Mouse (Mus musculus) testis, adult 2 months (tissue): Measurements from ENCODE around the gene Atxn3.

Experiments
- CTCF ChIP-seq: fragments of 200-500 bp; IDR thresholded peaks from 2 replicates; pipeline ENCODE4 v1.5.1; 2012; ENCODE audit warnings: low read depth, mild to moderate bottlenecking, inconsistent platforms, low read length, moderate library complexity; ENCODE audit not compliant: control insufficient read depth, insufficient read depth, insufficient replicate concordance
- POLR2A ChIP-seq: fragments of 200-500 bp; IDR thresholded peaks from 2 replicates; pipeline ENCODE4 v1.6.1; 2012; ENCODE audit warnings: low read depth, mild to moderate bottlenecking, inconsistent platforms, low read length, moderate library complexity; ENCODE audit not compliant: control insufficient read depth

DNA sequence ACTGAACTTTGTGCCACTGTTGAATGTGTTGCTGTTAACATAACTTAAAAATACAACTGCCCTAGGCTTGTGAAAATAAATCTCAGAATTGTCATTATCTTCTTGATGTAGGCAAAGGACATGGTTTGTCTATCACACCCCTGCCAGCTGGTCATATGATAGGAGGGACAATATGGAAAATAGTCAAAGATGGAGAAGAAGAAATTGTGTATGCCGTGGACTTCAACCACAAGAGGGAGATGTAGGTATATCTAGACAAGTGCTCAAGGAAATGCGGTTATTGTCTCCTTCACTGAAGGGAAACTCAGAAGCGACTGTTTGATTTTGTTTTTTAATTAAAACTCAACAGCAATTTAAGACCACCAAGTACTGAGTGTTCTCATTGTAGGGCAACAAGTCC is 27.1 kb upstream of the Atxn3 start:
- TF ChIP-seq CTCF (no peak), POLR2A (no peak)
